Mouse (Mus musculus) midbrain, embryonic 13.5 days (tissue): ENCODE measurements around the gene Trim38. TPM values are rescaled to one million over a fixed set of nuclear protein-coding genes. Genes with fewer than 3 reads are reported as not detected.
A peak's percentile ranks its signal among the peaks of the same experiment; 100 is the strongest.
"Not testable (repeated sequence)": the region's sequence is repeated elsewhere in the genome, so short reads cannot be mapped to it uniquely, and the experiment has no call there.

Source experiments
- ATAC-seq: fragments of 200-750 bp; cut with Nextera tagmentation; 2 replicates; pipeline ENCODE4 v1.8.0; 2017; ENCODE audit warnings: mild to moderate bottlenecking, moderate TSS enrichment, moderate library complexity
- H3K27ac ChIP-seq: fragments of 300-500 bp; sonication (generic); 2 replicates; pipeline ENCODE4 v1.5.1; 2015; ENCODE audit warnings: inconsistent platforms, mild to moderate bottlenecking, moderate library complexity
- H3K27me3 ChIP-seq: fragments of 300-500 bp; sonication (generic); 2 replicates; pipeline ENCODE4 v1.6.1; 2015; ENCODE audit warnings: mild to moderate bottlenecking, inconsistent platforms
- H3K36me3 ChIP-seq: fragments of 300-500 bp; sonication (generic); 2 replicates; pipeline ENCODE4 v1.6.1; 2015; ENCODE audit warnings: mild to moderate bottlenecking, inconsistent platforms
- H3K4me1 ChIP-seq: fragments of 300-500 bp; sonication (generic); replicated peaks from 2 replicates; pipeline ENCODE4 v1.6.1; 2015; ENCODE audit warnings: inconsistent platforms
- H3K4me2 ChIP-seq: fragments of 300-500 bp; sonication (generic); replicated peaks from 2 replicates; pipeline ENCODE4 v1.6.1; 2015; ENCODE audit warnings: moderate library complexity, mild to moderate bottlenecking, inconsistent platforms
- H3K4me3 ChIP-seq: fragments of 300-500 bp; sonication (generic); replicated peaks from 2 replicates; pipeline ENCODE4 v1.5.1; 2015; ENCODE audit warnings: mild to moderate bottlenecking, inconsistent platforms
- H3K9ac ChIP-seq: fragments of 300-500 bp; sonication (generic); replicated peaks from 2 replicates; pipeline ENCODE4 v1.6.1; 2015; ENCODE audit warnings: mild to moderate bottlenecking, inconsistent platforms
- H3K9me3 ChIP-seq: fragments of 300-500 bp; sonication (generic); 2 replicates; pipeline ENCODE4 v1.6.1; 2016; ENCODE audit warnings: mild to moderate bottlenecking, inconsistent platforms
- WGBS: fragments of 180-500 bp; shearing (Covaris S2); methylation state at CpG from one replicate; pipeline ENCODE4 v1.1.7; 2015; 5-methylcytosine and 5-hydroxymethylcytosine counted together
- polyA plus RNA-seq: library from polyadenylated mRNA; unstranded; fragments of >200 nt; fragmentation: Nextera tagmentation; extraction: Ambion mirVana; gene quantifications from 2 replicates; pipeline ENCODE4 v1.2.1, GENCODE M21; 2015

Gene Trim38
- polyA plus RNA-seq, 1 experiment from 2014 or later, result 0.15 TPM

- H3K27me3 ChIP-seq, result no peaks in the 10 kb centered on the region
- peak overlapping the region; percentile 77 for H3K27ac ChIP-seq
- peak overlapping the region; percentile 66; the same call in 1 of the 2 replicates for H3K4me2 ChIP-seq
- 3% methylated on average over 4 of the region's 4 CpGs for WGBS
- H3K36me3 ChIP-seq, result no peaks in the 10 kb centered on the region
- H3K4me3 ChIP-seq, result no peak overlapping the region
- peaks cover 33% of the 10 kb centered on the region for H3K4me1 ChIP-seq
- no peak overlapping the region; the same call in 1 of the 2 replicates for H3K9ac ChIP-seq
- no peak for ATAC-seq
- no peaks in the 10 kb centered on the region for H3K9me3 ChIP-seq
Measured at GRCm38 (mm10) chr13:23747892-23748288, 21.8 kb upstream of the Trim38 start.

DNA sequence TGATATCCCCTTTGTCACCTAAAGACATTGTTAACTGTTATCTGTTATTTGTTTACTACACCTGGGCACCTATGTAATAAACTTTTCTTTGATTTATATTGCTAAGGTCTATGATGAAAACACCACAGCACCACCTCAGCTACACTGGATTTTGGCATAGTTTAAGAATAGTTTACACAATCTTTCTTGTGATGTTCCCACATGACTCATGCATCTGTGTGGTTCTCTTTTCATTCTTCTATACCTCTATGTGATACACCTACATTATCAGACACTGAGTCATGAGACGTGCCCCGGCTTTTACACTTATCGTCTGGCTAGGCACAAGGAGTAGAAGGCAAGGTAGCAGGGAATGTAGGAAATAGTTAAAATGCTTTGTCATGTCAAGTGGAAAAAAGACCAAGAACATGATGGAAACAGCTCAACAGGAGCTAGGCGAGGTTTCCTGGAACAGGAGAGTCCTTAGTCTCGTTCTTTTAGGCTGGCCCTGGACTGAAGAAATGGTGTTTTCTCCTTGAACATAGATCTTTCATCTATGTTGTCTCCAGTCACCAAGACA, 20.1 kb upstream of the Trim38 start:
- H3K27ac ChIP-seq, result no peak overlapping the region
- H3K4me2 ChIP-seq, result no peak overlapping the region
- WGBS, result 91% methylated on average over 5 of the region's 5 CpGs

DNA sequence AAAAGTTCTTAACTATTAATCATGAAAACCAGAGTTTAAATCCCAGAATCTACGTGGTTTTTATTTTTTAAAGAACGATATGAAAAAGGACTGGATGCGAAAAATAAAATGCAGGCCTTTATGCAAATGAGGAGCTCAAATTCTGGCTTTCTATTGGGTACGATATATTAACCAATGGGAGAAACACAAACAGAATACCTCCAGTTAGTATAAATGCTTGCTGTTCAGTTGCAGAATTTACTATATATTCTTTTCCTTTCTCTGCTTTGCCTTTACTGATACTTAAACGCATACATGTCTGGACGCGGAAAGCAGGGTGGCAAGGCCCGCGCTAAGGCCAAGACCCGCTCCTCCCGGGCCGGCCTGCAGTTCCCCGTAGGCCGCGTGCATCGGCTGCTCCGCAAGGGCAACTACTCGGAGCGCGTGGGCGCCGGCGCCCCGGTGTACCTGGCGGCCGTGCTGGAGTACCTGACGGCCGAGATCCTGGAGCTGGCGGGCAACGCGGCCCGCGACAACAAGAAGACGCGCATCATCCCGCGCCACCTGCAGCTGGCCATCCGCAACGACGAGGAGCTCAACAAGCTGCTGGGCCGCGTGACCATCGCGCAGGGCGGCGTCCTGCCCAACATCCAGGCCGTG, 18.8 kb upstream of the Trim38 start, which contains the start of gene Hist1h2ab:
Hist1h2ab (plus strand) TSS at position 288 of the 639 bp plus-strand sequence.
- H3K27me3 ChIP-seq, H3K9me3 ChIP-seq, H3K36me3 ChIP-seq: not testable (repeated sequence)
- Histone ChIP-seq H3K4me2 (peak within 1 kb of the TSS; percentile 68), H3K4me3 (peak within 1 kb of the TSS; percentile 43), H3K4me1 (peaks cover 25% of the 10 kb centered on the region), H3K9ac (peak within 1 kb of the TSS; percentile 61), H3K27ac (peak within 1 kb of the TSS; percentile 93)
- 1% methylated on average over 28 of the region's 47 CpGs for WGBS
- peak; percentile 57 for ATAC-seq

More for the DNA sequence above, 20.1 kb upstream of the Trim38 start:
- no peak overlapping the region for H3K4me3 ChIP-seq
- H3K9ac ChIP-seq, result no peak overlapping the region
- H3K9me3 ChIP-seq, result no peaks in the 10 kb centered on the region
- H3K4me1 ChIP-seq, result peaks cover 31% of the 10 kb centered on the region
- H3K27me3 ChIP-seq, result no peaks in the 10 kb centered on the region
- ATAC-seq, result no peak
- H3K36me3 ChIP-seq, result no peaks in the 10 kb centered on the region

DNA sequence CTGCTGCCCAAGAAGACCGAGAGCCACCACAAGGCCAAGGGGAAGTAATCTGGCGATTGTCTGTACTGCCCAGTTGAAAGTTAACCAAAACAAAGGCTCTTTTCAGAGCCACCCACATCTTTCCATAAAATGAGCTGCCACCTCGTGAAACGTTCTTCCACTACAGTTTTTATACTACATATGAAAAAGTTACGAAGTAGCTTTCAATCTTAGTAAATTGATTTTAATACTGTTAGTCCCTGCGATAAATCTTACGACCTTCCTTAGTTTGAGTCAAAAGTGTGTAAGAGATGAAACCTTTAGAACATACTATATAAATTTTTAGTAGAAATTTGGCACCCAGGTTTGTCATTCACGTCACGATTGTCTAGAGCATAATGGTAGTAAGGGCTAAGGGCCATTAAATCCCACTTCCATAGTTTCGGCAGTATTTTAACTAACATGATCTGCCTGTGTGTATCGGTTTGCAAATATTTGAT, 18.2 kb upstream of the Trim38 start:
- peak overlapping the region; percentile 61 for H3K9ac ChIP-seq
- peak overlapping the region; percentile 68 for H3K4me2 ChIP-seq
- ATAC-seq, result peak; percentile 17
- H3K27me3 ChIP-seq, result no peaks in the 10 kb centered on the region
- H3K9me3 ChIP-seq, result no peaks in the 10 kb centered on the region
- peak overlapping the region; percentile 43 for H3K4me3 ChIP-seq
- H3K4me1 ChIP-seq, result peaks cover 25% of the 10 kb centered on the region
- under 1% methylated on average over 11 of the region's 11 CpGs for WGBS
- H3K27ac ChIP-seq, result peak overlapping the region; percentile 93
- no peaks in the 10 kb centered on the region for H3K36me3 ChIP-seq

DNA sequence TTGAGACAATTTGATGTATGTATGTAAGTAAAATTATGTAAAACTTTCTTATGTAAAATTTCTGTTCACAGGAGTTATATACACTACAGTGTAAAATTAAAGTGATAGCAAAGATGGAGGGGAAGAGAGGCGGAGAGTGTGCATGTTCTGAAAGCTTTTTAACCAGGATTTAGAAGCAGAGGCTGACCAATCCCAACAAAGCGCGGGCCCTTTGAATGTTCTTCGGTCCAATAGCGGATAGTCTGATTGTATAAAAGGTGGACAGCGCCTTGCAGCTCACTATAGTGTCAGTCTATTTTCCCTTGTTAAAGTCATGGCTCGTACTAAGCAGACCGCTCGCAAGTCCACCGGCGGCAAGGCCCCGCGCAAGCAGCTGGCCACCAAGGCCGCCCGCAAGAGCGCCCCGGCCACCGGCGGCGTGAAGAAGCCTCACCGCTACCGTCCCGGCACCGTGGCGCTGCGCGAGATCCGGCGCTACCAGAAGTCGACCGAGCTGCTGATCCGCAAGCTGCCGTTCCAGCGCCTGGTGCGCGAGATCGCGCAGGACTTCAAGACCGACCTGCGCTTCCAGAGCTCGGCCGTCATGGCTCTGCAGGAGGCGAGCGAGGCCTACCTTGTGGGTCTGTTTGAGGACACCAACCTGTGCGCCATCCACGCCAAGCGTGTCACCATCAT, 17.5 kb upstream of the Trim38 start, which contains the start of gene Hist1h3b:
Hist1h3b (plus strand) TSS at position 201 of the 675 bp plus-strand sequence.
- Histone ChIP-seq H3K4me2 (peak within 1 kb of the TSS; percentile 68), H3K27ac (peak within 1 kb of the TSS; percentile 93), H3K4me3 (peak within 1 kb of the TSS; percentile 43), H3K4me1 (peaks cover 23% of the 10 kb centered on the region), H3K9ac (peak within 1 kb of the TSS; percentile 61)
- 0% methylated on average over 17 of the region's 47 CpGs for WGBS
- H3K27me3 ChIP-seq, H3K9me3 ChIP-seq, H3K36me3 ChIP-seq: not testable (repeated sequence)
- peak; percentile 85 for ATAC-seq

DNA sequence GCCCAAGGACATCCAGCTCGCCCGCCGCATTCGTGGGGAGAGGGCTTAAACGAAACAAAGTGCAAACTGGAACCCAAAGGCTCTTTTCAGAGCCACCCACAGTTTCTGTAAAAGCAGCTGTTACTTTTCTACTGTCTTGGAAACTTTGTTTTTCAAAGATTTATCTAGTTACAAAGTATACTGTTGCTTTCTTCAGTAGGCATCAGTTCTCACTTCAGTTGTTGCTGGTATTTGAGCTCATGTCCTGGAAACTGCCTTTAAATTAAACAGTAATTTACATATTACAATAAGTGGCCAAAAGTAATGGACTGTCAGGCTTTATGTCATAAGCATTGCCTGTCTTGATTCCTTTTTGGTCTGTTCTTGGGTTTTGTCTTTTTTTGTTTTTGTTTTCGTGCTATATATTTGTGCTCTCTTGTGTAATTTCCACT, 17.0 kb upstream of the Trim38 start:
- 2% methylated on average over 6 of the region's 6 CpGs for WGBS
- Histone ChIP-seq H3K36me3 (no peaks in the 10 kb centered on the region), H3K27ac (0 out of 2 replicates have a peak overlapping the region, but pooled peaks have one; percentile 15), H3K9ac (no peak overlapping the region), H3K9me3 (no peaks in the 10 kb centered on the region), H3K4me2 (peak overlapping the region; percentile 56), H3K27me3 (no peaks in the 10 kb centered on the region), H3K4me3 (peak overlapping the region; percentile 28), H3K4me1 (peaks cover 23% of the 10 kb centered on the region)
- ATAC-seq, result no peak

DNA sequence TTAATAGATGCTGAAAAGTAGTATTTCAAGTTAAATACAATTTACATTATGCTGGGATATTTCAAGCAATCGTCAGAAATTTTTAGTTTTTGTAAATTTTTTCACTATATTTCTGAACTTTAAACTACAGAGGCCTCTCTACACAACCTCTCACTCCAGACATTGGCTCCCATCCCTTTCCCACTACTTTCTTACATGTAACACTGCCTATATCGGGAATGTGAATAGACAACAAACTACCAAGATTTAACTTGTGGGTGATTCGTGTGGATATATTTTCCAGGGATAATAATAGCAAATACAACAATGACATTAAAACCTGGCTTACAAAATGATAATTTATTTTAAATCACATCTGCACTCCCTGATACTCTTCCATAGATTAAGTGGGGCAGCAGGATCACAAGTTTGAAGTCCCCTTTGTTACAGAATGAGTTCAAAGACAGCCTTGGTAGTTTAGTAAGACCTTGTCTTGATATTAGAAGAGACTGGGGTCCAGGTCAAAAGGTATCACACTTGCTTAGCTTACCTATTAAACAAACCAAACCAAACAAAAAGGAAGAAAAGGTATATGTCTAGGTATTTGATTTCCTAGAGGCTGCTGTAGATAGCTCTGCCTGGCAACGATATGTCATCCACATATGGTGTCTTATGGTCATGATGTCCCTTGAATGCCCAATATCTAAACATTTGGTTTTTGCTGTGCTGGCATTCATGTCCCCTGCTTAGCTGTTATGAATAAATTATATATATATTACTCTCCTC, 16.2 kb upstream of the Trim38 start:
- ATAC-seq, result no peak
- Histone ChIP-seq H3K27ac (no peak overlapping the region), H3K4me2 (peak overlapping the region; percentile 56; the same call in 1 of the 2 replicates)

DNA sequence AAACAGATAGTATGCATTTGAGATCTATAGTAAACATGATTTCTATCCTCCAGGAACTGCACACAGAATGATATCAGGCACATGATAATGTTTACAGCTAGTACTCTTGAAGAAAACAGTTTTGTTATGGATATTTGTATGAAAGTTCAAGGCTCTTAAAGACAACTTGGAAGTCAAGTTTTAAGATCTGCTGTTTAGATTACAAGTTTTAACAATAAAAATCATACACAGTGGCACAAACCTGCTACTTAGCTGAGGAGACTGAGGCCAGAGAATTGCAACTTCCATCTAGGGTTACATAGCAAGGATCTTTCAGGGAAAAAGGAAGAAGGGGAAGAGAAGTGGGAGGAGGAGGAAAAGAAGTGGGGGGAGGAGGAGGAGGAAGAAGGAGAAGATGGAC, 14.7 kb upstream of the Trim38 start:
- no peak overlapping the region for H3K4me3 ChIP-seq
- ATAC-seq, result no peak
- H3K27ac ChIP-seq, result no peak overlapping the region

More for the DNA sequence above, 16.2 kb upstream of the Trim38 start:
- Histone ChIP-seq H3K27me3 (no peaks in the 10 kb centered on the region), H3K9me3 (no peaks in the 10 kb centered on the region), H3K36me3 (no peaks in the 10 kb centered on the region), H3K4me3 (no peak overlapping the region), H3K9ac (no peak overlapping the region), H3K4me1 (peaks cover 15% of the 10 kb centered on the region)
- WGBS, result 60% methylated on average over 4 of the region's 4 CpGs

GRCm38 (mm10) chr13:23756790-23757189, 12.9 kb upstream of the Trim38 start, which contains the start of gene Hist1h4b:
Gene Hist1h4b (plus strand): TSS chr13:23757013.
- under 1% methylated on average over 17 of the region's 22 CpGs for WGBS
- H3K4me2 ChIP-seq, result peak within 1 kb of the TSS; percentile 64
- no peaks in the 10 kb centered on the region for H3K27me3 ChIP-seq
- peak; percentile 72 for ATAC-seq
- peaks cover 24% of the 10 kb centered on the region for H3K4me1 ChIP-seq
- H3K36me3 ChIP-seq, result no peaks in the 10 kb centered on the region
- peak within 1 kb of the TSS; percentile 38 for H3K4me3 ChIP-seq
- peak within 1 kb of the TSS; percentile 82 for H3K27ac ChIP-seq
- peak within 1 kb of the TSS; percentile 64 for H3K9ac ChIP-seq
- no peaks in the 10 kb centered on the region for H3K9me3 ChIP-seq

More for the DNA sequence above, 14.7 kb upstream of the Trim38 start:
- Histone ChIP-seq H3K4me1 (peaks cover 18% of the 10 kb centered on the region), H3K4me2 (no peak overlapping the region), H3K9ac (no peak overlapping the region), H3K27me3 (no peaks in the 10 kb centered on the region), H3K9me3 (no peaks in the 10 kb centered on the region), H3K36me3 (no peaks in the 10 kb centered on the region)

- H3K9ac ChIP-seq, result peak overlapping the region; percentile 64
- H3K9me3 ChIP-seq, result no peaks in the 10 kb centered on the region
- peak; percentile 18; the same call in 1 of the 2 replicates for ATAC-seq
- WGBS, result 2% methylated on average over 19 of the region's 23 CpGs
- H3K4me3 ChIP-seq, result peak overlapping the region; percentile 38
- no peaks in the 10 kb centered on the region for H3K36me3 ChIP-seq
- peak overlapping the region; percentile 82 for H3K27ac ChIP-seq
- peaks cover 24% of the 10 kb centered on the region for H3K4me1 ChIP-seq
- peak overlapping the region; percentile 64 for H3K4me2 ChIP-seq
- H3K27me3 ChIP-seq, result no peaks in the 10 kb centered on the region
Measured at GRCm38 (mm10) chr13:23757211-23757773, 12.4 kb upstream of the Trim38 start.

DNA sequence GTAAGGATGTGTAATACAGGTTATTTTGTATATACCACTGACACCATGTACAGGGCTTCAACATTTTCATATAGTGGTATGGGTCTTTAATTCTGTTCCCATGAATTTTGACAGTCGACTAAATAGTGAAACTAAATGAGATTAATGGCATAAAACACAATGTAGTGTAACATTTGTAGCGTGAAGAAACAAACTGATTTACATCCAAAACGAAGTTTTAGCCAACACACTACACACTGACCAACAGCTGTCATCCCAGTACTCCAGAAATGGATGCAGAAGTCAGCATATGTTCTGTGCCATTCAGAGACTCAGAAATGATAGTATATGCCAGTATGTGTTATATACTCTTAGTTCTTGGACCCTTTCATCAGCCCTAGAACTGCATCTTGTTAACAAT, 11.8 kb upstream of the Trim38 start:
- Histone ChIP-seq H3K27me3 (no peaks in the 10 kb centered on the region), H3K27ac (no peak overlapping the region), H3K4me1 (peaks cover 23% of the 10 kb centered on the region), H3K4me3 (no peak overlapping the region), H3K36me3 (no peaks in the 10 kb centered on the region), H3K9me3 (no peaks in the 10 kb centered on the region), H3K4me2 (no peak overlapping the region), H3K9ac (no peak overlapping the region)
- ATAC-seq, result no peak
- 50% methylated on average over 3 of the region's 3 CpGs for WGBS
